Mouse (Mus musculus) limb, embryonic 13.5 days (tissue): ENCODE measurements around the gene T2. TPM values are rescaled to one million over a fixed set of nuclear protein-coding genes. Genes with fewer than 3 reads are reported as not detected.
"Not testable (repeated sequence)": the region's sequence is repeated elsewhere in the genome, so short reads cannot be mapped to it uniquely, and the experiment has no call there.

Experiments
- ATAC-seq: fragments of 200-750 bp; cut with Nextera tagmentation; 2 replicates; pipeline ENCODE4 v1.8.0; 2017; ENCODE audit warnings: low read depth, moderate number of reproducible peaks, moderate TSS enrichment; ENCODE audit not compliant: low FRiP score
- H3K27ac ChIP-seq: fragments of 300-500 bp; sonication (generic); 2 replicates; pipeline ENCODE4 v1.5.1; 2015; ENCODE audit warnings: inconsistent platforms, mild to moderate bottlenecking, moderate library complexity
- H3K27me3 ChIP-seq: fragments of 300-500 bp; sonication (generic); 2 replicates; pipeline ENCODE4 v1.6.1; 2015; ENCODE audit warnings: mild to moderate bottlenecking, inconsistent platforms
- H3K36me3 ChIP-seq: fragments of 300-500 bp; sonication (generic); 2 replicates; pipeline ENCODE4 v1.6.1; 2015; ENCODE audit warnings: inconsistent platforms, mild to moderate bottlenecking, moderate library complexity
- H3K4me1 ChIP-seq: fragments of 300-500 bp; sonication (generic); 2 replicates; pipeline ENCODE4 v1.6.1; 2015; ENCODE audit warnings: inconsistent platforms
- H3K4me2 ChIP-seq: fragments of 300-500 bp; sonication (generic); replicated peaks from 2 replicates; pipeline ENCODE4 v1.6.1; 2015; ENCODE audit warnings: inconsistent platforms, mild to moderate bottlenecking, moderate library complexity
- H3K4me3 ChIP-seq: fragments of 300-500 bp; sonication (generic); 2 replicates; pipeline ENCODE4 v1.5.1; 2015; ENCODE audit warnings: moderate library complexity, mild to moderate bottlenecking, inconsistent platforms
- H3K9ac ChIP-seq: fragments of 300-500 bp; sonication (generic); 2 replicates; pipeline ENCODE4 v1.6.1; 2015; ENCODE audit warnings: mild to moderate bottlenecking, inconsistent platforms
- H3K9me3 ChIP-seq: fragments of 300-500 bp; sonication (generic); 2 replicates; pipeline ENCODE4 v1.6.1; 2016; ENCODE audit warnings: inconsistent platforms
- WGBS: fragments of 180-500 bp; shearing (Covaris S2); methylation state at CpG from one replicate; pipeline ENCODE4 v1.1.7; 2015; 5-methylcytosine and 5-hydroxymethylcytosine counted together
- polyA plus RNA-seq: library from polyadenylated mRNA; unstranded; fragments of >200 nt; fragmentation: Nextera tagmentation; extraction: Ambion mirVana; gene quantifications from 2 replicates; pipeline ENCODE4 v1.2.1, GENCODE M21; 2015

T2 gene
- 1.1 and 1.3 TPM in 2 replicates for polyA plus RNA-seq

DNA sequence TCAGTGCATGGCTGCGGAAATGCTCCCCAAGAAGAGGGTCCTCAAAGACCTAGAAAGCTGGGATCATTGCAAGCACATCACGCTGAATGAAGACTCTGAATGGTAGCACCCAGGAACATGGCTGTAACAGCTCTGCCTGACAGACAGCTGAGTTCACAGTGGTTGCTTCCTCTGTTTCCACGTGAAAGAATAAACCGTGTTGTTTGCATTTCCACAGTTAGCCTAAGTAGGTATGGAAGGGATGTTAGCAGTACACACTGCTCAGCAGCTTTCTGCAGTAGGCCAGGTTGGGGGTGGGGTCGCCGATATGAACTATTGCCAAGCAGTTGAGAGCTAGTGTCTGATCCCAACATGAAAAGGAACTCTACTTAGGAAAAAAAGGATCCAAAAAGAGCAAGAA is at the start of gene T2:
TSS of gene T2 (plus strand) at position 301 of the 400 bp plus-strand sequence.
- WGBS: 86% methylated on average over 6 of the region's 6 CpGs
- Histone ChIP-seq H3K9me3 (no peaks in the 10 kb centered on the region), H3K36me3 (no peaks in the 10 kb centered on the region), H3K27me3 (no peaks in the 10 kb centered on the region), H3K4me2 (no peak within 1 kb of the TSS), H3K4me1 (no peaks in the 10 kb centered on the region; the same call in 1 of the 2 replicates), H3K4me3 (no peak within 1 kb of the TSS), H3K27ac (no peak within 1 kb of the TSS), H3K9ac (no peak within 1 kb of the TSS)
- no peak for ATAC-seq

DNA sequence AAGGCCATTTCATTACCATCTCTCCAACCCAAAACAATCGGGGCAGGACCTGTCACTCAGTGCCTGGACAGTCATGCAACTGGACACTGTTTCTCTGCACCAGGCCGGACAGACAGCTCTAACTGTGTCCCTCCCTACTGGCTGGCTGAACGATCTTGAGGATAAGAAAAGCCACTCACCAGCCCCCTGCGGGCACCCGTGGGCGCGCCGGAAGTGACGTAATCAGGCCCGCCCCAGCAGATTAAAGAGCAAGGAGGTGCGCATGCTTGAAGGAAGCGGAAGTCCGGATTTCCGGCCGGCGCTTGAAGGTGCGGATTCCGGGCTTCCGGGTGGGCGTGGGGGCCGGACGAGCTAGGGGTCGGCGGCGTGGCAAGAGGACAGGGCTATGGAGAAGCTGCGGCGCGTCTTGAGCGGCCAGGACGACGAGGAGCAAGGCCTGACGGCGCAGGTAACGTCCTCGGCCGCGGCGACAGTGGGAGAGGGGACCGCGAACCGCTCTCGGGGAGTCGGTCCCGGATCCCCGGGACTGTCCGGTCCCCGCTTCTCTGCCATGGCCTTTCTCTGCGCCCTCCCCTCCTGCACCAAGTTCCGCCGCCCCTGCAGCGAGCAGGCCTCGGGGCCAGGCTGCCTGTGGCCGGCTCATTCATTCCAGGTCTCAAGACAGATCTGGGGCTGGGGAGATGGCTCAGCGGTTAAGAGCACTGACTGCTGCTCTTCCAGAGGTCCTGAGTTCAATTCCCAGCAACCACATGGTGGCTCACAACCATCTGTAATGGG is 44.8 kb upstream of the T2 start, which contains the start of gene Sft2d1:
TSS of gene Sft2d1 (plus strand) at position 265 of the 777 bp plus-strand sequence.
- Histone ChIP-seq H3K27ac (no peak within 1 kb of the TSS; the same call in 1 of the 2 replicates), H3K9me3 (no peaks in the 10 kb centered on the region), H3K9ac (peak within 1 kb of the TSS; percentile 91), H3K4me2 (peak within 1 kb of the TSS; percentile 74), H3K4me3 (peak within 1 kb of the TSS; percentile 87), H3K36me3 (no peaks in the 10 kb centered on the region), H3K4me1 (peaks cover 13% of the 10 kb centered on the region), H3K27me3 (no peaks in the 10 kb centered on the region)
- under 1% methylated on average over 41 of the region's 54 CpGs for WGBS
- ATAC-seq: peak; percentile 97

DNA sequence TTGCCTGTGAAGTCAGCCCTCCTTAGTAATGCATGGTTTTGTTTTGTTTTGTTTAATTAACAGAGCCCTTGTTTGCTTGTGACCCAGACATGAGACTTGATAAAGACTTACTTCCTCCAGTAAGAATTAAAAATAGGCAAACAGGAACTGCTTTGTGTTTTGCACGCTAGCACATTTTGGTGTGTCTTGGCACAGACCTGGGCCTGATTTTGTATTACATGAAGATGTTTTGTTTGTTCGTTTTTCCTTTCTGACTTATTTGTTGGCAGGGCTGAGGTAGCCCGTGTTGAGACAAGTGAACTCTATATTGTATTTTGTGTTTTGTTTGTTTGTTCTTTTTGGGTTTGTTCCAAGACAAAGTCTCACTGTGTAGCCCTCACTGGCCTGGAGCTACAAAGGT is 44.0 kb upstream of the T2 start:
- no peaks in the 10 kb centered on the region for H3K9me3 ChIP-seq
- no peaks in the 10 kb centered on the region for H3K27me3 ChIP-seq
- H3K36me3 ChIP-seq: no peaks in the 10 kb centered on the region
- peak overlapping the region; percentile 91 for H3K9ac ChIP-seq
- ATAC-seq: no peak
- H3K27ac ChIP-seq: no peak overlapping the region
- peaks cover 13% of the 10 kb centered on the region for H3K4me1 ChIP-seq
- 55% methylated on average over 3 of the region's 3 CpGs for WGBS
- H3K4me2 ChIP-seq: peak overlapping the region; percentile 74
- H3K4me3 ChIP-seq: peak overlapping the region; percentile 87

DNA sequence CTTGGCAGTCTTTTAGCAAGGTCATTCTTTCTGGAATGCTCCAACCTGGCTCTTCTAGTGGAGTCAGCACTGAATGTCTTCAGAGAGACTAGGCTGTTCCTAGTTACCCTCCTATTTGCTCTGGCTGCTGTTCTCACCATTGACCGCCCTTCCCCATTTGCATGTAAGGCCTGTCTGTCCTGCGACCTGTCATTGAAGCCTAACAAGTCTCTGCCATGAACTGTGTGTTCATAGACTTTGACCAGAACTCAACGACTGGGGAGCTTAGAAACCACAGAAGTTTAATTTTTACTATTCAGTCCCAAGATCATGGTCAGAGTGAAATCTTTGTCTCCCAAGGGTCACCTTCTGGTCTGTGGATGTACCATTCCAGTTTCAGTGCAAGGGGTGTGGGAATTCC is 41.8 kb upstream of the T2 start:
- no peak for ATAC-seq
- no peak overlapping the region for H3K4me3 ChIP-seq
- WGBS: 88% methylated on average over 3 of the region's 3 CpGs

DNA sequence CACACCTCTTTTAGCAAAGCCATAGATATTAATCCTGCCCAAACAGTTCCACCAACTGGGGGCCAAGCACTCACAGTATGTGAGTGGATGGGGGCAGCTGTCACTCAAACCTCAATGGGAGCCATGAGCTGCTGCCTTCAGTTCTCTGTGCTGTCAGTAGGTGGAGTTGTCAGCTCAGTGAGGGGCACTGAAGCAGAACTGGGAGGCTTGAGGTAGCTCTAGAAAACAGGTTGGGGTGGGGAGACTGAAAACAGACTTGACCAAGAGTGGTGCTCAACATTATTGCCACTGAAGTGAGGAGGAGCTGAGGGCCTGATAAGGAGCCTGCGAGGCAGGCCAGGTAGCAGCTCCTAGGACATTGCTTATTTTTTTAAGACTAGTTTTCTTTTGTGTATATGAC is 39.5 kb upstream of the T2 start:
- ATAC-seq: no peak

More for the DNA sequence above, 41.8 kb upstream of the T2 start:
- no peaks in the 10 kb centered on the region for H3K27me3 ChIP-seq
- no peaks in the 10 kb centered on the region for H3K9me3 ChIP-seq
- no peak overlapping the region for H3K9ac ChIP-seq
- H3K27ac ChIP-seq: no peak overlapping the region
- peaks cover 13% of the 10 kb centered on the region for H3K4me1 ChIP-seq
- no peak overlapping the region for H3K4me2 ChIP-seq
- no peaks in the 10 kb centered on the region for H3K36me3 ChIP-seq

DNA sequence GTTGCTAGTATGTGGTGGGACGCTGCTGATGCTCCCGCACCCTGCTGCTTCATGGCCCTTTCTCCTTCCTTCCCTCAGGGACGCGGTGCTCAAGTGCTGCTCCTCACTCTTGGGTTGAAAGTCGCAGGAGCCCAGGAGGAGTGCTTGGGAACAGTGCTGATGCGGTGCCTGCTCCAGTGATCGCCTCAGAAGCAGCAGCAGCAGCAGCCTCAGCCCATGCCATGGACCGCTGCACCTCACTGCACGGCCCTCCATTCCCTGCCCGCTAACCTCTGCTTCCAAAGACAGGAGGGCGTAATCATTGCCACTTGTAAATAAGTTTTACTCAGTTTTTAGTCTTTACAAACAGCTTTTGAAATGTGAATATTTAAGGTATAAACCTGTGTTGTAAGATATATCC is 28.9 kb upstream of the T2 start:
- not testable (repeated sequence) for H3K27ac ChIP-seq, H3K9ac ChIP-seq, ATAC-seq, H3K9me3 ChIP-seq, H3K4me3 ChIP-seq, H3K4me1 ChIP-seq, H3K4me2 ChIP-seq, H3K27me3 ChIP-seq
- 86% methylated on average over 11 of the region's 11 CpGs for WGBS
- H3K36me3 ChIP-seq: peaks cover 26% of the 10 kb centered on the region

More for the DNA sequence above, 39.5 kb upstream of the T2 start:
- Histone ChIP-seq H3K4me2 (no peak overlapping the region), H3K27ac (no peak overlapping the region), H3K4me3 (no peak overlapping the region), H3K9me3 (no peaks in the 10 kb centered on the region), H3K27me3 (no peaks in the 10 kb centered on the region), H3K36me3 (peaks cover 3% of the 10 kb centered on the region; the same call in 1 of the 2 replicates), H3K4me1 (peaks cover 13% of the 10 kb centered on the region), H3K9ac (no peak overlapping the region)
- 100% methylated on average over 1 of the region's 1 CpGs for WGBS

DNA sequence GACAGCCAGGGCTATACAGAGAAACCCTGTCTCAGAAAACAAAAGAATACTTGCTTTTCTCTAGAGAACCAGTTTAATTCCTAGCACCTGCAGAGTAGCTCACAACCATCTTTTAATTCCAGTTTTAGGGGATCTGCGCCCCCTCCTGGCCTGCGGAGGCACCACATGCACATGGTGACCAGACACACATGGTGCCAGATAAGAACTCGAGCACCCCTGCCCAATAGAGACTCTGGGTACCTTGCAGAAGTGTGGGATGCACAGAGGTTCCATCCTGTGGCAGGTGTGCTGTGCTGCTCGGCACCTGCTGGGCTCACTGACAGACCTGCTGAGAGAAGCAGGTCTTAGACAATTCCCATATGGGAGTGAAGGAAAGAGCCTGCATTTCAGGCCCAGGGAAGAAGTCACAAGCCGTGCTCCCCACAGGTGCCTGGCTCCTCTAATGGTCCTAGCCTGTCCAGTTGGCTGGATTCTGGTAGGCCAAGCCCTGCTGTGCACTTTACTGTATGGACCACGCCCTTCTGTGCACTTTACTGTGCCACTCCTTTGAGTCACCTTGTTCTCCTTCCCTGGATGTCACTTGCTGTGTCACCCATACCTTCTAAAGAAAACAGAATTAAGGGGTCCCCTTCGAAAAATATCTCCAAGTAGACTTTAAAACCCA is 27.1 kb upstream of the T2 start:
- ATAC-seq: no peak
- peaks cover 20% of the 10 kb centered on the region for H3K36me3 ChIP-seq
- H3K27ac ChIP-seq: no peak overlapping the region
- H3K27me3 ChIP-seq: no peaks in the 10 kb centered on the region
- no peaks in the 10 kb centered on the region for H3K4me1 ChIP-seq
- WGBS: 65% methylated on average over 7 of the region's 7 CpGs
- H3K4me2 ChIP-seq: no peak overlapping the region
- no peak overlapping the region for H3K9ac ChIP-seq
- H3K9me3 ChIP-seq: no peaks in the 10 kb centered on the region
- no peak overlapping the region for H3K4me3 ChIP-seq

DNA sequence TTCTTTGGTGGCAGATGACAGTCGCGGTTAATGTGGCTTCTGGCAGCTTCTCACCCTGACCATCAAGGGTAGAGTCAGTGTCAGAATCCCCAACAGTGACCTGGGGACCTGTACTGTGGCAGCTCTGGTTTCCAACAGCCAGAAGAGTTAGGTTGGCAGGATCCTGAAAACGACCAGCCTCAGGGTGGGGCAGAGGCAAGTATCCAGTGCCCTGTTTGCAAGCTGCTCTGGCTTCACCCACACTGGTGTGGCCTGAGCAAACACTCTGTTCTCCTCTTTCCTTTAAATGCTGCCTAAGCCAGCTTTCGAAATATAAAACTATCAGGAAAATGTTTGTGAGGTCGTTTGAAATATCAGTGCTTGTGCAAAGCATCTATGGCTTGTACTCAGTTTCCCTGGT is 25.2 kb upstream of the T2 start:
- WGBS: 79% methylated on average over 5 of the region's 5 CpGs

DNA sequence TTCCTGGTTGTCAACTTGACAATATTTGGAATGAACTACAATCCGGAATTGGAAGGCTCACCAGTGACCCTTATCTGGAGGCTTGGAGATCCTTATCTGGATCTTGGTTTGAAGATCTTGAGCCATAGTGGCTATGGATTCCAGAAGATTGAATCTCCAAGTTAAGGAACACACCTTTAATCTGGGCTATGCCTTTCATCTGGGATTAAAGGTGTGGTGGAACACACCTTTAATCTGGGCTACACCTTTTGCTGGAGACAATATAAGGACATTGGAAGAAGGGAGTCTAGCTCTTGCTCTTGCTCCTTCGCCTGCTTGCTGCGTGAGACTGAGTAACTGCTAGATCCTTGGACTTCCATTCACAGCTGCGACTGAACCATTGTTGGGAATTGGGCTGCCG is 18.6 kb upstream of the T2 start, which contains the start of gene Prr18:
TSS of gene Prr18 (plus strand) at position 301 of the 400 bp plus-strand sequence.
- not testable (repeated sequence) for H3K4me3 ChIP-seq, H3K4me2 ChIP-seq, H3K36me3 ChIP-seq, ATAC-seq, H3K9ac ChIP-seq, H3K27ac ChIP-seq, H3K9me3 ChIP-seq
- peaks cover 40% of the 10 kb centered on the region for H3K27me3 ChIP-seq
- H3K4me1 ChIP-seq: peaks cover 16% of the 10 kb centered on the region
- 95% methylated on average over 1 of the region's 5 CpGs for WGBS

More for the DNA sequence above, 25.2 kb upstream of the T2 start:
- Histone ChIP-seq H3K9me3 (no peaks in the 10 kb centered on the region), H3K4me2 (no peak overlapping the region), H3K36me3 (peaks cover 13% of the 10 kb centered on the region), H3K27me3 (no peaks in the 10 kb centered on the region), H3K9ac (no peak overlapping the region), H3K4me3 (no peak overlapping the region), H3K27ac (no peak overlapping the region), H3K4me1 (no peaks in the 10 kb centered on the region)
- no peak for ATAC-seq

DNA sequence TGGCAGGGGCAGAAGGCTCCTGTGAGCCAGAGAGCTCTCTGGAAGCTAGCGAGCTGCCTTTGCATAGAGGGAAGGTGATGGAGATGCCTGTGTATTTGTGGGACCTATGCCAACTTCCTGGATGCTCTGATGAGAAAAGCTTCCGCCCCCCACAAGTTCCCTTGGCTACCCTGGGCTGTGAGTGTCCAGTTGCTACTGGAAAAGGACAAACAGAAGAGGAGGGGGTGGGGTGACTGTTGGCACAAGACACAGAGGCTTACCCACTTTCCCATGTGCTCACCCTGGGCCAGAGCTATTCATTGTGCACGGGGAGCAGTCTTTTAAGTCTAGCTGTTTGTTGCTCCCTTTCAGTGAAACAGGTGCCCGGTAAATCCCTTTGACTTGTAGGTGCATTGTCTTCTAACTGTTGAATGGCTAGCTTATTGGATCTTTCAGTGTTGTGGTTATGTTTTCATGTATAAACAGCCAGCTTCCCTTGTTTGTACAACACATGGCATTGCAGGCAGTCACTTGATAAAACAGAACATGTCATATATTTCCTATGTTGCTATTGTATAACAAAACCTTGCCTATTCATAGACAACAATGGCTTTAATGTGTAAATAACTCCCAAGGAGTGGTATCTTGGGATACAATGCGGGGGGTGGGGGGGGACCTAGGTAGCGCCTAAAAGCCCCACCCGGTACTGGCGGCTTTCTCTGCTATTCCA is 16.0 kb upstream of the T2 start:
- H3K36me3 ChIP-seq: no peaks in the 10 kb centered on the region
- H3K27me3 ChIP-seq: peaks cover 57% of the 10 kb centered on the region
- H3K9ac ChIP-seq: no peak overlapping the region
- H3K4me2 ChIP-seq: peak overlapping the region; percentile 99
- H3K27ac ChIP-seq: no peak overlapping the region
- H3K9me3 ChIP-seq: no peaks in the 10 kb centered on the region
- H3K4me3 ChIP-seq: peak overlapping the region; percentile 60
- peaks cover 16% of the 10 kb centered on the region for H3K4me1 ChIP-seq
- WGBS: 28% methylated on average over 8 of the region's 8 CpGs
- ATAC-seq: no peak

DNA sequence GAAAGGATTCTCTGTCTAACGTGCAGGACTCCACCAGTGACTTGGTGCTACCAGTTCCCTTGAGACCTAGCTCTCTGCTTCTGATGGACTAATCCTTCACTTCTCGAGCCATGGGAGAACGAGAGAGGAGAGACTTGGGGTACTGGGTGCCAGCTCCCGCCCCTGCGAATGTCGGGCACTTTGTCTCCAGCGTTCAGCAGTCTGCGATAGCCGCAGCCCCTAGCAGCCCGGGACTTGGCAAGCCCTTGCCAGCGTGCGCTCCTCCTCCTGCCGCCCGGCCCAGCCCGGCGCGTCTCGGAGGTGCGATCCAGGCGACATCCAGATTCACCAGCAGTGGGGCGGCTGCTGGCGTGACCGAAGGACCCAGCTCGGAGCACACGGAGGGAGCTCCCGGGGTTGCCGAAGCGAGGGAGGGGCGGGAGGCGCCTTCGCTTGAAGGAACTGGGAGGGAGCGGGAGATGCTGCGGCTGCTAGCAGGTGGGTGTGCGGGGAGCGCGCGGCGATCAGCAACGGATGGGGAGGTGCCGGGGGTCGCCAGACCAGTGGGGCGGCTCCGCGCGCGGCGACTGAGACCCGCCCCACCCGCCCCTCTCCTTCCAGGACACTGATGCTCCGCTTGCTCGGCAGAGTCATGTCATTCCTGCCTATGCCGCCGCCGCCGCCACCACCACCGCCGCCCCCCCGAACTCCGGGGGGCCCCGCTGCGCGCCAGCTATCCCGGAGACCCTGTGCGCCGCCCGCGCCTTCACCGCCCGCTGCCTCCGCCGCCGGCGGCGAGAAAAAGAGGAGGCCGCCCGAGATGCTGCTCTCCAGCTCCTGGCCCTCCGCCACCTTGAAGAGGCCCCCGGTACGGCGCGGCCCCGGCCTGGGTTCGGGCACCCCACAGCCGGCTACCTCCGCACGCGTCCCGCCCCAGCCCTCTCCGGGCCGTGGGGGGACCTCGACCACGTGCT is 15.1 kb upstream of the T2 start:
- Histone ChIP-seq H3K9me3 (no peaks in the 10 kb centered on the region), H3K27me3 (peaks cover 57% of the 10 kb centered on the region), H3K27ac (no peak overlapping the region), H3K4me2 (peak overlapping the region; percentile 99), H3K9ac (peak overlapping the region; percentile 68), H3K4me1 (peaks cover 16% of the 10 kb centered on the region), H3K36me3 (no peaks in the 10 kb centered on the region), H3K4me3 (peak overlapping the region; percentile 60)
- under 1% methylated on average over 54 of the region's 92 CpGs for WGBS
- peak; percentile 42 for ATAC-seq
